Mouse (Mus musculus) urinary bladder, adult 2 months (tissue): ENCODE results near the gene Arhgef15. TPM values are rescaled to one million over a fixed set of nuclear protein-coding genes. Genes with fewer than 3 reads are reported as not detected.

Experiments
- DNase-seq: peaks from one replicate; pipeline ENCODE4 v3.0.0; 2022; ENCODE audit warnings: low spot score
- polyA plus RNA-seq: library from polyadenylated mRNA; depleted of rRNA; stranded (reverse); fragments of >200 nt; gene quantifications from 2 replicates; pipeline ENCODE4 v1.2.3, GENCODE M21; 2012; rRNA removed

Gene Arhgef15
- polyA plus RNA-seq, 1 experiment, result 7.9 TPM

DNA sequence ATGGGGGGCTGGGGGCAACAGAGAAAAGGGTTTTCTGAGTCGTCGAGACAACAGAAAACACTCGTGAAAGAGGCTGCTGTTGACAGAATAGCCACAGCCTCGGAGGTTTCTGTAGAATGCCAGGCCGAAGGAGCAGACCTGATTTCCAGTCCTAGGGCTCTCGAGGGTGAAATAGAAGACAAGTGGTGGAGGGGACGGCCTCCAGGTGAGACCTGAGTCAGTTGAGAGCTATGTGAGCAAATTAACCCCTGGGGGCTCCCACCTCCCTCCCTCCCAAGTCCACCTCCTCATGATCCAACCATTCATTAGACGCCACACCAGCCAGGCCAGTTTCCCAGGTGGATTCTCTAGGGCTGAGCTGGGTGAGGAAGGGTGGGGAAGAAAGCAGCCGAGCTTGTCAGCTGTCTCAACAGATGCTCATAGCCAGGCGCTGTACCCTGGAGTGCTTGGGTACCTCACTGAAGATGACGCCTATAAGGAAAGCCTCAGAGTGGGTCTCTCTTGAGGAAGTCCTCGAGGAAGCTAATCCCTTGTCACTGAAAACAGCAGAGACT, 63.3 kb downstream of the Arhgef15 start:
- DNase-seq, result no peak

Other genes starting within 250 kb of the Arhgef15 start
- gene Ndel1, start 85.6 kb downstream of the Arhgef15 start, polyA plus RNA-seq, result 68.6 and 78.7 TPM in 2 replicates
- gene Rnf222, start 68.9 kb downstream of the Arhgef15 start, polyA plus RNA-seq, result 0.01 TPM in 1 of 2 replicates, not detected in the other
- 3,701 and 3,960 TPM in 2 replicates for gene Rpl26, start 55.9 kb downstream of the Arhgef15 start, polyA plus RNA-seq
- not detected in 2 replicates for gene Odf4, start 30.4 kb downstream of the Arhgef15 start, polyA plus RNA-seq
- 27.3 and 32.4 TPM in 2 replicates for gene Slc25a35, start 10.7 kb upstream of the Arhgef15 start, polyA plus RNA-seq
- 31.8 and 39.0 TPM in 2 replicates for gene Rangrf, start 17.7 kb upstream of the Arhgef15 start, polyA plus RNA-seq
- gene Pfas, start 51.0 kb upstream of the Arhgef15 start, polyA plus RNA-seq, result 9.3 and 11.1 TPM in 2 replicates
- 26.3 and 29.0 TPM in 2 replicates for gene Ctc1, start 58.4 kb upstream of the Arhgef15 start, polyA plus RNA-seq
- gene Aurkb, start 88.2 kb upstream of the Arhgef15 start, polyA plus RNA-seq, result 3.6 and 4.1 TPM in 2 replicates
- 18.0 and 19.4 TPM in 2 replicates for gene Borcs6, start 102.2 kb upstream of the Arhgef15 start, polyA plus RNA-seq
- 17.9 and 25.8 TPM in 2 replicates for gene Tmem107, start 113.3 kb upstream of the Arhgef15 start, polyA plus RNA-seq
- 163 and 180 TPM in 2 replicates for gene Vamp2, start 131.0 kb upstream of the Arhgef15 start, polyA plus RNA-seq
- 26.8 and 28.5 TPM in 2 replicates for gene Per1, start 137.7 kb upstream of the Arhgef15 start, polyA plus RNA-seq
- gene Hes7, start 162.9 kb upstream of the Arhgef15 start, polyA plus RNA-seq, result 0.24 and 0.37 TPM in 2 replicates
- gene 9130213A22Rik, start 165.1 kb upstream of the Arhgef15 start, polyA plus RNA-seq, result 0.74 and 0.78 TPM in 2 replicates
- 4.2 and 5.4 TPM in 2 replicates for gene Aloxe3, start 168.4 kb upstream of the Arhgef15 start, polyA plus RNA-seq
- gene Alox12b, start 199.5 kb upstream of the Arhgef15 start, polyA plus RNA-seq, result 0.03 TPM in 1 of 2 replicates, not detected in the other
- gene Alox8, start 240.4 kb upstream of the Arhgef15 start, polyA plus RNA-seq, result 0.14 and 0.60 TPM in 2 replicates